Mouse (Mus musculus): ENCODE measurements around the gene Rab23.

DNA sequence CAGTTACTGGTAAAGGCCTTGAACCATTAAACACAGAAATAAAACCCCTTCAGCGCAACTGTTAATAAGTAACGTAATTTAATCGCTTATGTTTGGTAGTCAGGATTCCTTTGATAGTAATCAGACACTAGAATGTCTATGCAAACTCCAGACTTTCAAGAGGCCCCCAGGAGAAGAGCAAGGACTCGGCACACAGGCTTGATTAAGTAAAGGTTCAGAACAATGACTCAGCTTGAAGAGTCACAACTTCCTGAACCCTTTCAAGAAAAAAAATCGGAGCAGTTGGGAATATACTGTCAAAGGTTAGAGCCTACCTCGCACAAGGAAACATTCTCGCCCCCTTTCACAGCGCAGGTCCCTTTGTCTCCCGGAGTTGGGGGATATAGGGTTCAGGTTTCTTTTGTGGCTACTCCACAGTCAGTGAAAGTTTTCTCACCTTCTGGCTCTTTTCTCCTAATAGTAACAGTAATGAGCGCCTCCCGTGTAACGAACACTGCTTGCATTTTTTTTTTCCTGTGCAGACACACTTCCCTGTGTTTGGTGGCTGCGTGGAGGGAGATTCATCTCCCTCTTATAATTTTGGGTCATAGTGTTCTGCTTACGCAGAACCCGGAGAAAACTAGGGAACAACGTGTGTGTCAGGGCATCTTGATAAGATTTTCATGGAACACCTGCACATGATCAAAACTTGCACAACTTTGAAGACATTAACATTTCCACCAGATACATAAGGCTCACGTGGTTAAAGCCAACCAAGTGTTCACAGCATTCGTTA lies 36.8 kb downstream of the Rab23 start:
- TF ChIP-seq CTCF (IDR thresholded peaks at IDR 0.05; ENCODE audit: control insufficient read depth, insufficient read depth, low read length) (no peak), POLR2A (IDR thresholded peaks at IDR 0.05; ENCODE audit: borderline replicate concordance, control insufficient read depth, low read depth, low read length) (no peak)
